Mouse (Mus musculus) cerebellum, adult 18-20 months (tissue): ENCODE results near the gene Ube2a.
"Not testable (repeated sequence)": the region's sequence is repeated elsewhere in the genome, so short reads cannot be mapped to it uniquely, and the experiment has no call there.

Experiments
- DNase-seq, 2 experiments: peaks; one replicate each; pipeline ENCODE4 v3.0.0; 2021

Gene Ube2a

GRCm38 (mm10) chrX:36873765-36874164, at the start of gene Ube2a, which contains the start of gene C330007P06Rik:
Gene Ube2a, plus strand, starts transcription at chrX:36873900.
Gene C330007P06Rik, minus strand, starts transcription at chrX:36874111.
- no peak for DNase-seq

GRCm38 (mm10) chrX:36823932-36824711, 49.6 kb upstream of the Ube2a start:
- DNase-seq, result no peak

GRCm38 (mm10) chrX:36825032-36825431, 48.7 kb upstream of the Ube2a start:
- DNase-seq, result no peak

DNA sequence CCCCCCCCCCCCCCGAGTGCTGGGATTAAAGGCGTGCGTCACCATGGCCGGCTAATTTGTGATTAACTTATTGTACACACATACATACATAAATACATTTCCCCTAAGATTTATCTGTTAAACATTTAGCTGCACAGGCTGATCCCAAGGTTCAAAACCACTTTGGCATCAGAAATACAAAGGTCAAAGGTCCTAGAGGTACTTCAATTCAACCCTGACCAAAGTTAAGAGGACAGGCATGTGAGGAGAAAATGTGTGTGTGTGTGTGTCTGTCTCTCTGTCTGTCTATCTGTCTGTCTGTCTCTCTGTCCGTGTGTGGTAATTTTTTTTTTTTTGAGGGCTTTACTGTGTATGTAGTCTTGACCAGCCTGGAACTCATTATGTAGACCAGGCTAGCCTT, 46.8 kb upstream of the Ube2a start:
- no peak for DNase-seq

DNA sequence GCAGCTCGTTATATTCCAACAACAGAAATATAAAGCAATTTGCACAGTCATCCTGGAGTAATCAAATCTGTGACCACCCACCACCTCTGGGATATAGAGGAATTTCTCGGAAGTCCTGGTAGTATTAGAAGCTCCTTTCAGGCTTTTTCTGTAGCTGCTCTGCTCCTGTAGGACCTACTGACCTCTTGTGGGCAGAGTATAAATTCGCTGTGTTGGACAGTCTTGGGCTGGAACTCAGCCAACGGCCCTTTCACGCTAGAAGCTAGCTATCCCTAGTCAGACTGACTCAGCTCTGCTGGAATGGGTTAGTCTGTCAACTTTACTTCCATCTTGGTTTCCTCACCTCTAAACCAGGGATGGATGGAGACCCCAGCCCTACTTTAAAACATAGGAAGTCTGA, 43.4 kb upstream of the Ube2a start:
- peak in 1 of 2 experiments; percentile 32 for DNase-seq

GRCm38 (mm10) chrX:36831632-36832031, 42.1 kb upstream of the Ube2a start:
- DNase-seq, result no peak

GRCm38 (mm10) chrX:36833397-36834084, 40.2 kb upstream of the Ube2a start:
- peak; percentile 65 to 73 for DNase-seq

DNA sequence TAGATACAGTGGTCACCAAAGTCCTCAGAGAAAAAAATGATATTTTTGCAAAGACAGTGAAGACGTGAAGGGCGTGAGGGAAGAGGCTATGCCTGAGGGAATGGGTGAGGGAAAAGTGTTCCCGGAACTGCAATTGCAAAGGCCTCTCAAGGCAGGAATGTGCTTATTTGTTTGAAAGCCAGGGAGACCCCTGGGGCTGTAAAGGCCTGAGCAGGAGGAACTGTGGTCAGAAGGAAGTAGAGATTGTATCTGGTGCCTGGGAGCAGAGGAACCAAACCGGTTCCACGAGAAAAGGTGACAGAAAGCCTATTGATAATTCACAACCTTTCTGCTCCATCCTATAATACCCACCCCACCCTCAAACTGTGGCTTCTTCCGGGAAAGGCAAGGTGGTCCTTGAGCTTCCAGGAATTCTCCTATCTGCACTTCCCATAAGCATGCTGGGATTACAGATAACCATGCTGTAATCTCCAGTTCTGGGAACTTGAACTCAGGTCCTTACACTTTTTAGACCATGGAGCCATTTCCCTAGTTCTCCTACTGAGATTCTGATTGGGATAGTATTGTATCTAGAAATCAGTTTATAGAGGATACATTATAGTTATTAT, 36.5 kb upstream of the Ube2a start:
- no peak for DNase-seq

GRCm38 (mm10) chrX:36839391-36839790, 34.3 kb upstream of the Ube2a start:
- no peak for DNase-seq

DNA sequence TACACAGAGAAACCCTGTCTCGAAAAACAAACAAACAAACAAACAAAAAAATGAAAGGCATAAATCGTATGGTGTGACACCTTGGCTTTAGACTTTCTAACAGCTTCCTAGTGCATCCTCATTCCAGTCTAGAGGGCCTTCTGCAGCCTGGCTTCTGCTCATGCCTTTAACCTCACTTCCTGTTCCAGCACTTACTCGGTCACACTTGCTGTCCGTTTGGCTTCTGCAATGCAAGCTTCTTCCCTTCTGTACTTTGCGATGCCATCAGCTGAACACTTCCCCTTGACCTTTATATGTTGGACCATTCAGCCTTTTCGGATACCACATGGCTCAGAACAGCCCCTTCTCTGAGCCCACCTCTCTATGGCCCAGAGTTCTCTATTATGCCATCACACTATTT, 32.0 kb upstream of the Ube2a start:
- DNase-seq, result no peak

DNA sequence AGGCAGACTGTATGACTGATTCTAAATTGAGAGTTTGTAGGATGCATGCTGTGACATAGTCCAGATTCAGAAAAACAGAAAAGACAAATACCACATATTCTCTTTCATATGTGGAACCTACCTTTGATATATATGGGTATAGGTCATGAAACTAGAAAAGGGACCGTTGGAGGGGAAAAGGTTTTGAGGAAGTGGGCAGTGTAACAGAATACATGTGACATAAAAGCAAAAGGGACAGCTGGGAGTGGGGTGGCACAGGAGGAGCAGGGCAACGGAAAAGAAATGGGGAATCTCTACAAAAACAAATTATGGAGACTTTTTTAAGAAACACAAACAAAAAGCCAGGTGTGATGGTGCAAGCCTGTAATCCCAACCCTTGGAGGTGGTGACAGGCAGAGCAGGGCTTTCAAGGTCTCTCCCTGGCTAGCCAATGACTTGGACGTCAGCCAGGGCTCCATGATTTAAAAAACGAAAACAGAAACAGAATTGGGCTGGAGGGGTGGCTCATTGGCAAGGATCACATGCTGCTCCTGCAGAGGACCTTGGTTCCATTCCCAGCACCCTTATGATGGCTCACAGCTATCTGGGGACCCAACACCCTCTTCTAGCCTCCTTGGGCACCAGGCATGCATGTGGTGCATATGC, 30.2 kb upstream of the Ube2a start:
- no peak for DNase-seq

DNA sequence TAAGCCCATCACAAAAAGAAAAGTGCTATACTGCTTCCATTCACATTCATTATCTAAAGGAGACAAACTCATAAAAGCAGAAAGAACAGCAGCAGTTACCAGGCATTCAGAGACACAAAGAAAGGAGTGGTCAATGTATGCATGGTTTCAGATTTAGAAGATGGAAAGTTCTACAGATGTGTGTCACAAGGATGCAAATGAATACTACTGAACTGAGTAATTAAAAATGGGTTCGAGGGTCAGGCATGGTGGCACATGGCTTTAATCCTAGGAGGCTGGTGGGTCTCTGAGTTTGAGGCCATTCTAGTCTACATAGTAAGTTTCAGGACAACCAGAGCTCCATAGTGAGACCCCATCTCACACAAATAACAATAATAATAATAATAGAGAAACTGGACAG, 26.5 kb upstream of the Ube2a start:
- no peak for DNase-seq

DNA sequence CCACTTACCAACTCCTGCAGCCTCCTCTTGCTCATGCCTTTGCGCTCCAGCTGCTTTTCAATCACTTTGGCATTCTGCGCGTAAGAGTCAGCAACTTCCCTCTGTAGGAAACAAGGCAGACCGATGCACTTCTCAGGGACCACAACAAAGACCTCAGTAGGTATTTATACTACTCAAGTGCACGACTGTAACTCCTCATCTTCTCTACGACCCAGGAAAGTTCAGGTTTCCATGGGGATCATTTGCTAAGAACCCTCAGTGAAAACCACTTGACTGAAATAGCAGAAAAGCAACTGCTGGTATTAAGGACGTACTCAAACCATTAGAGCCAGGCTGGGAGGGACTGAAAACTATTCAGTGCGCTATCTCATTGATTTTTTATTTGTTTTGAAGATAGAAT, 21.1 kb upstream of the Ube2a start:
- no peak for DNase-seq

- peak; percentile 82 to 85 for DNase-seq
Observed at GRCm38 (mm10) chrX:36863766-36864608, 9.7 kb upstream of the Ube2a start.

DNA sequence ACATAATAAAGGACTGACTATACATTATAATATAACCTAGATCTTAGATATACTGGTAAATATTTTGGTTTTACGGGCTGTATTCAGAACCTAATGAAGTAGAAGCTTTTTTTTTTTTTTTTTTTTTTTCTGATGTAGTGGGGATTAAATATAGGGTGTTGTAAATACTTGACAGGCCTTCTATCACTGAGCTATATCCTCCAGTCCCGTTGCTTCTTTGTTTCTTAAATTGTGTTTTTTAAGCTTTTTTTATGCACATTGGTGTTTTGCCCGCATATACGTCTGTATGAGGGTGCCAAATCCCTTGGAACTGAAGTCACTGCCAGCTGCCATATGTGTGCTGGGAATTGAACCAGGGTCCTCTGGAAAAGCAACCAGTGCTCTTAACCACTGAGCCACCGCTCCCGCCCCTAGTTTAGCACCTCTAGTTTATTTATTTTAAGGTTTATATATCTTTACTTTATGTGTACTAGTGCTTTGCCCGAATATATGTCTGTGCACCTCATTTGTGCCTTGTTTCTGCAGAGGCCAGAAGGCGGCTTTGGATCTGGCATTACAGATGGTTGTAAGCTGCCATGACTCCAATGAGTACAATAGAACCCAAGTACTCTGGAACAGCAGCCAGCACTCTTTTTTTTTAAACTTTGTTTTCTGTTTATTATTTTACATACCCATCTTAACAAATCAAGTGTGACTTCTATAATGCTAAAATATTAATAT, 8.9 kb upstream of the Ube2a start:
- DNase-seq, result no peak

- DNase-seq, result no peak
Observed at GRCm38 (mm10) chrX:36870372-36870771, 3.3 kb upstream of the Ube2a start.

DNA sequence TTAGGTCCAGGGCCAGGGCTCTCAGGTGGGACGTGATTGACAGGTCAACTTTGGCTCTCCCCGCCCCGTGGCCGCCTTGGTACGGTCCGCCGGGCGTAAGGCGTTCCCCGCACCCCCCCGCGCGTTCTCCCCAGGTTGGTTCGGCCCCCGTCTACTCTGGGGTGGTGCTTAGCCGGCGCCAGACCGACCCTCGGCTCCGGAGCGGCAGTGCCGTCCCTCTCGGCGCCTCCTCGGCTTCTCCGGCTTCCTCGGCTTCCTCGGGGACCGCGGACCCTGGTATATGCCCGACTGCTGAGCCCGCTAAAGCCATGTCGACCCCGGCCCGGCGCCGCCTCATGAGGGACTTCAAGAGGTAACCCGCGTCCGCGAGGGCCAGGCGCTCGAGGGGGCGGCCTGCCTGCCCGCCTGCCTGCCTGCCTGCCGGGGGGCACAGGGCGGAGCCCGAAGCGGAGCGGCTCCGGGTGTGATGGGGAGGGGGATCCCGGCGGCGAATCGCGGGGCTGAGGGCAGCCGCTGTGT, 537 bp downstream of the Ube2a start:
- peak; percentile 89 for DNase-seq

DNA sequence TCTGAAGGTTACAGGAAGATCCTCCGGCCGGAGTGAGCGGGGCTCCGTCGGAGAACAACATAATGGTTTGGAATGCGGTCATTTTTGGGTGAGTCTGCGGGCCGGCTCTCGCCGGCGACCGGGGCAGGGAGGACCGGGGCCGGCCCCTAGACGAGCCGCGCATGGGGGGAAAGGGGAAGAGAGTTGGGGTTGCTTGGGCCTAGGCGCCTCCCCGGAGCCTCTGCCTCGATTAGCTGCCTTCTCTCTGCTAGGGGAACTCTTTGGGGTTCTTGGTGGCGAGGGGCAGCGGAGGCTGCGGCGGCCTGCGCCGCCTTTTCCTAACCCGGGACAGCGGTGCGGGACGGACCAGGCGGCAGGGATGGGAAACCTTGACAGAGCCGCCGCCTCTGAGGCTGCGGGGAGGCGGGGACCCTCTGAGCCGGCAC, 1.0 kb downstream of the Ube2a start:
- peak in 1 of 2 experiments; percentile 8 for DNase-seq

- no peak for DNase-seq
Observed at GRCm38 (mm10) chrX:36884719-36885118, 11.0 kb downstream of the Ube2a start.

GRCm38 (mm10) chrX:36898931-36899330, 25.2 kb downstream of the Ube2a start:
- DNase-seq, result not testable (repeated sequence)

DNA sequence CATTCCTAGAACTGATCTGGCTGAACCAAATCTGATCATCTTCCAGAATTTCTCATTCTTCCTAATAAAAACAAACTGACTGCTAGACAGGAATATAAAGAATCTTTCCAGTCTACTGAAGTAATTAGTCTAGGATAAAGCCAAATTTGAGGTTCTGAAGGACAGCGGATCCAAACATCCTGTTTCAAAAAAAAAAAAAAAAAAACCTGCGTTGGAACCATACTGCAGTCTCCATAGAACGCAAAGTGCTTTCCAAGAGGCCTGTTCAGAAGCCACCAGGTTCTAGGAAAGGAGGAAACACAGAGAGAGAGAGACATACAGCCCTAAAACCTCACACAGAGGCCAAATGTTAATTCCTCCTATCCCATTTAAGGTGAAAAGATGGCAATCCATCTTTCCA, 28.0 kb downstream of the Ube2a start:
- no peak for DNase-seq
